Mouse (Mus musculus) cerebellum, postnatal 4 days (tissue): ENCODE results near the gene Immt.
"Not testable (repeated sequence)": the region's sequence is repeated elsewhere in the genome, so short reads cannot be mapped to it uniquely, and the experiment has no call there.

Source experiments
- DNase-seq, 2 experiments: peaks; one replicate each; pipeline ENCODE4 v3.0.0; 2022; ENCODE audit warnings: low spot score in 2 of 2, mixed read lengths in 1 of 2

The Immt gene

DNA sequence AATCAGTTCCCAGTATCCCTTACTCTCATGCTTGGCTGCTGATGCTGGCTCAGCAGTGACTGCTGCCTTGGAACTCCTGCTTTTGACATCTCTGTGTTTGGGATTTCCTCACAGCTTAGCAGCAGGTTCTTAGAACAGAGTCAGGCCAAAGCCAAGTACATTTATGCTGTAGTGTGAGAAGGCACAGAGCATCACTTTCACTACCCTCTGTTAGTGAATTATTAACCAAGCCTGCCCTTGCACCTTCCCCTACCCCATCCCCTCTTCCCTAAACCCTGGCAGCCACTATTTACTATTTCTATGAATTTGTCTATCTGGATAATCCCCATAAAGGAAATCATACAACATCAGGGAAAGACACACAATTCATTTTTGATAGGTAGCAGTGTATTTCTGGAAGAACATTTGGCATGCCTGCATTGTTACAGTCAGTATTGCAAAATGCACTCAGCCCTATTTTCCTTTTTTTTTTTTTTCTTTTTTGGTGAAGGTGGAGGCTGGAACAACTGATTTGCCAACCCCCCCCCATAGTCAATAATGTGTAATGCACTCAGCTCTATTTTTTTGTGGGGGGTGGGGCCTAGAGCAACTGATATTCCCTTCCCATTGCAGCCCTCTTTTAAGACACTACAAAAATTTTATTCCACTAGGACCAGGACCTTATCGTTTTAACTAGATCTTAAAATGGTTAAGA is 9.6 kb downstream of the Immt start:
- no peak for DNase-seq

DNA sequence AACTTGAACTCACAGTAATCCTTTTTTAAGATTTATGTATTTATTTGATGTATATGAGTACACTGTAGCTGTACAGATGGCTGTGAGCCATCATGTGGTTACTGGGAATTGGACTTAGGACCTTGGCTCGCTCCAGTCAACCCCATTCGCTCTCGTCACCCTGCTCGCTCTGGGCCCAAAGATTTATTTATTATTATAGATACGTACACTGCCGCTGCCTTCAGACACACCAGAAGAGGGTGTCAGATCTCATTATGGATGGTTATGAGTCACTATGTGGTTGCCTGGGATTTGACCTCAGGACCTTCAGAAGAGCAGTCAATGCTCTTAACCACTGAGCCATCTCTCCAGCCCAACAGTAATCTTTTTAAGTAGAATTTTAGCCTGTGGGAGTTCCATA is 15.8 kb downstream of the Immt start:
- not testable (repeated sequence) for DNase-seq

DNA sequence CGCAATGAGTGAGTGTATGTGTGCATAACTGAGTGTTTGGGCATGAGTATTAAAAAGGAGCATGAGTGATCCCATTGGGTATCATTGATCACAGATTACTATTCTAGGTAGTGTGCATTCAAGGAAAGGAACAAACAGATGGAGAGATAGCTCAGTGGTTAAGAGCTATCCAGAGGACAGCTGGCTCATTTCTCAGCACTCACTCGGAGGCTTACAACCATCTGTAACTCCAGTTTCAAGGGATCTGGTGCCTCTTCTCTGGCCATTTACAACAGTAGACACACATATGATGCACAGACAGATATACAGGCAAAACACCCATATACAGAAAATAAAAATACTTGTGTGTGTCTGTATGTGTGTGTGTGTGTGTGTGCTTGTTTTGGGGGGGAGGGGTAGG is 36.6 kb downstream of the Immt start:
- no peak for DNase-seq

DNA sequence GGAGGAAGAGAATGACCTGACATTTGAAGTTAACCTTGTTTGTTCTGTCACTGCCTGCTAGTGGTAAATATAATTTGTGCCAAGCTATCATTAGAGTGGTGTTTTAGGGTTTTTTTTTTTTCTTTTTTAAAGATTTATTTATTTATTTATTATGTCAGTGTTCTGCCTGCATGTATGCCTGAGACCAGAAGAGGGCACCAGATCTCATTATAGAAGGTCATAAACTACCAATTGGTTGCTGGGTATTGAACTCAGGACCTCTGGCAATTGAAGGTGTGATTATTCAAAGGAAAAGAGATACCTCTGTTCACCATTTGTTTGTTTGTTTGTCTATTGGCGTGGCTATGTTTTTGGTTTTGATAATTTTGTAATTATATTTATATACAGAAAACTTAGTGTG is 37.7 kb downstream of the Immt start:
- no peak for DNase-seq

DNA sequence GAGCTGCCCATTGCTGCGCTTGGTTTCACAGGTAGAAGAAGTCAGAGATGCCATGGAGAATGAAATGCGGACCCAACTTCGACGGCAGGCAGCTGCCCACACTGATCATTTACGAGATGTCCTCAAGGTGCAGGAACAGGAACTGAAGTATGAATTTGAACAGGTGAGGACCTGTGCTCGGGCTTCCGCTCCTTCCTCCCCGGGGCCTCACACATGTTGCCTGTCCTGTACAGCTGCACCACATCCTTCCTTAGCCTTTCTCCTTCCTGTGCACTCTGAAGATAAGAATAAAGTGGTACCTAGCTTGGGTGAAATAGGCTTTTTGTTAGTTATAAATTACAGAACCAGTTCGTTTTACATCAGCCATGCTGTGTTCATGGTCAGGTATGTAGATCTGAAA is 40.3 kb downstream of the Immt start:
- DNase-seq: no peak

DNA sequence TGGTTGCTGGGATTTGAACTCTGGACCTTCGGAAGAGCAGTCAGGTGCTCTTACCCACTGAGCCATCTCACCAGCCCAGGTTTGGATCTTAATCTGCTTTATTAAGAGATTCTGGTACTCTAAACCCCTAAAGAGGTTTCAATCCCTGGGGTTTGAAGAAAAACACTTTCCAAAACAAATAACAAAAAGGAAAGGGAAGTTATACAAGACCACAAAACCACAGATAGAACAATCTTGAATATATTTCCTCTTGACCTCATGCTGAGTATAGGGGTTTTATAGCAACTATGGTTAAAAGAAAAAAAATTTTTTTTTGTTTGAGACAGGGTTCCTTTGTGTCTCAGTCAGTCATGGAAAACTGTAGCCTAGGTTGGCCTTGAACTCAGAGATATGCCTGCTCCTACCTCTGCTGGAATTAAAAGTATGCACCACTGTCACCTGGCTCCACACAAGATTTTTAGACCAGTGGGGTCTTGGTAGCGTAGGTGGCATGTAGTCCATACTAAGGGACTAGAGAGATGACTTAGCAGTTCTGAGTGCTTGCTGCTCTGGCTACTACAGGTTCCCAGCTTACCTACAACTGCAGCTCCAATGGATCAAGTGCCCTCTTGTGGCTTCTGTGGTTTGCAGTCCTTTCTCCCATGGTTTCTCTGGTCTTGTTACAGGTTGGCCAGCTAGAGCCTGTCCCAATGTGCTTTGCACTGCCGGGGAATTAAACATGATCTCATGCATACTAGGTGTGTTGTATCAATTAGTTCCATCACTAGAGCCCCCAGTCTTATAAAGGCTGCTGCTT is 47.0 kb downstream of the Immt start:
- no peak for DNase-seq

DNA sequence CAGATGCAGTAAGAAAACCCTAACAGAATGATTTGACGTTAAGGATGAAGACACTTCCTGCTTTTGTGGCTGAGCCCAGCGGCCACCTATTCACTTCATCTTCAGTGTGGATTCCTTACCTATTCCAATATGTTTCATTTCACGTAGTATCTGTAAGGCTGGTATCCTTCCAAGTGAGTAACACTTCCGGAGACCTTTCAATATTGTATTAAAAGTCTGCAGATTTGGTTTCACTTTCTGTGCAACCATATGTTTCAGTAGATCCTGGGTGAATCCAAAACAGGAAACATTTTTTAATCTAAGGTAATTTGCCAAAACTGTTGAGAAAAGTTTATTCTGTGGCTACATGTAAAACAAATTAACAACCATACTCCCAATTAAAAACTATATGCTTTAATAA is 62.1 kb downstream of the Immt start:
- no peak for DNase-seq

DNA sequence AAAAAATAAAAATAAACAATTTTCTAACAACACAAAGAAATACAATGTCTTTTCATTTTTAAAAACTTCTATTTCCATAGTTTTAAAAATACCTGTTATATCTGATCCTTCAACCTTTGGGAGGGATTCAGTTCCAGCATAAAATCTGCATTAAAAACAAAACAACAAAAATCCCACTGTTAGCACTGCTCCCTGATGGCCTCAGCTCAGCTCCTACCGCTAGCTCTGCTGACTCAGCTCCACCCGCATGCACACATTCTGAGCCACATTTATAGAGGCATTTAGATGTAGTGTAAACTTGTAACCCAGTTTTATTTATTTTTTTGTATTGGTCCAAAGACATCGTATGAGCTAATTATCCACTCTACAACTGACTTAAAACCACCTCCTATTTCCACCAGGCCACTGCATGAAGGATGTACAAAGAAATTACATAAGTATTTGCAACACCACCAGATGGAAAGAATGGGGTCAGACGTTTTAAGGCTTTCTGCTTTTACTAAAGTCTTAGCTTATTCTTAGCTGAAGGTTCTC is 76.6 kb downstream of the Immt start:
- DNase-seq: no peak

DNA sequence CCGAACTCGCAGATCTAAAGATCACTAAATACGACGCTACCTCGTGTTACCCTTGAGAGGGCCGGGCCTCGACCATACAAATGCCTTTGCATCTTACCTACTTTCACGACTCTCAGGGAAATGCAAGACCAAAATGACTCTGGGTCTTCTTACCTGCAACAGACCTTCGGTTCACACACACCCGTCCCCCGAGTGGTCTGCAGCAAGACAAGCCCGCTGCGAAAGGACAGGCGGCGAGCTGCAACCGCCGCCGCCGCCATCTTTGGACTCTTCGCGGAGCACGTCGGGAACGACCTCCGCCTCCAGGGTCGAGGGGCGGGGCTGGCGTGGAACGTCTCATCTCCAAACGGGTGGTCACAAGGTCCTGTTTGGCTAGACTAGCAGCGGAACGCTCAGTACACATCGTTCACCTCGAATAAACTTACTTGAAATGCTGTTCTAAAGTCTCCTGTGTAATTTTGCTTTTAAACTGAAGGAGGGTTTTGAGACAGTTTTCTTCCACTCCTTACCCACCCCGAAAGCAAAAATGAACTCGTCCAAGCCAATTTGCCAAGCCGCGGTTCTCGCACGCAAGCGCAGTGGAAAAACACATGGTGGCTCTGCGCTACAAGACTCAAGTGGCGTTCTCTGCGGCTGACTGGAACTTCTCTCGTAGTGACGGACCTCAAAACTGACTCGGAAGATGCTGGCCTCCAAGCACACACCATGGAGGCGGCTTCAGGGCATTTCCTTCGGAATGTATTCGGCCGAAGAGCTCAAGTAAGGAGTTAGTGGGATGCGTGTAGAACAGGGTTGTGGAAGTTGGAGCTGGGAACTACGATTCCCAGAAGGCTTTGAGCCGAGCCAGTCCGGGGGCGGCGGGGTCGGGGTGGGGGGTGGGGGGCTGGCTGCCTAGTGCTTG is 77.6 kb downstream of the Immt start, which contains the start of the genes Ptcd3 and Polr1a:
Ptcd3 (minus strand) TSS at position 270 of the 901 bp plus-strand sequence.
Polr1a (plus strand) TSS at position 573 of the 901 bp plus-strand sequence.
- DNase-seq: peak; percentile 79 to 90

DNA sequence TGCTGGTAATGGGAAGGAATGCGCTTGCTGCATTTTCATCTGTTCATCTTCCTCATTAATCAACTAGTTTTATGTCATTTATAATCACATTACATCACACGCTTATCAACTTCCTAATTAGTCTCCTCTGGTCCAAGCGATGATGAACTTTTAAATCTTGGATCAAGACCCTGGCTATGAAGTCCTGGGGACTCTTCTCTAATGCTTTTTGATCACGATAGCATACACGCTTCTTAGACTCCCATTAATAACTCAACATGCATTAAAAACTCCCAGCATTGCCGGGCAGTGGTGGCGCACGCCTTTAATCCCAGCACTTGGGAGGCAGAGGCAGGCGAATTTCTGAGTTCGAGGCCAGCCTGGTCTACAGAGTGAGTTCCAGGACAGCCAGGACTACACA is 78.3 kb downstream of the Immt start:
- DNase-seq: no peak

DNA sequence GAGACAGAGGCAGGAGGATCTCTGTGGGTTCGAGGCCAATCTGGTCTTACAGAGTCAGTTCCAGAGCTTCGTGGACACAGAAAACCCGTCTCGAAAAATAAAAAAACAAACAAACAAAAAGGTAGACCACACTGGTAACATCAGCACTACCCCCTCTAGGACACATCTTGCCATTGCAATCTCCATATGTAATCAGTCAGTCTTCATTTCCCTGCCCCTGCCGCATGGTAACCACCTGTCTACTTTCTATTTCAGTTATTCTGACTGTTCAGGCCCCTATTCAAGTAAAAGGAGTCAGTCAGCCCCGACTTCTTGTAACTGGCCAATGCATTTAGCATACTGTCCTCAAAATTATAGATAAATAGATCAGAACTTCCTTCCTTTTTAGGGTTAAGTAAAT is 78.7 kb downstream of the Immt start:
- no peak for DNase-seq

DNA sequence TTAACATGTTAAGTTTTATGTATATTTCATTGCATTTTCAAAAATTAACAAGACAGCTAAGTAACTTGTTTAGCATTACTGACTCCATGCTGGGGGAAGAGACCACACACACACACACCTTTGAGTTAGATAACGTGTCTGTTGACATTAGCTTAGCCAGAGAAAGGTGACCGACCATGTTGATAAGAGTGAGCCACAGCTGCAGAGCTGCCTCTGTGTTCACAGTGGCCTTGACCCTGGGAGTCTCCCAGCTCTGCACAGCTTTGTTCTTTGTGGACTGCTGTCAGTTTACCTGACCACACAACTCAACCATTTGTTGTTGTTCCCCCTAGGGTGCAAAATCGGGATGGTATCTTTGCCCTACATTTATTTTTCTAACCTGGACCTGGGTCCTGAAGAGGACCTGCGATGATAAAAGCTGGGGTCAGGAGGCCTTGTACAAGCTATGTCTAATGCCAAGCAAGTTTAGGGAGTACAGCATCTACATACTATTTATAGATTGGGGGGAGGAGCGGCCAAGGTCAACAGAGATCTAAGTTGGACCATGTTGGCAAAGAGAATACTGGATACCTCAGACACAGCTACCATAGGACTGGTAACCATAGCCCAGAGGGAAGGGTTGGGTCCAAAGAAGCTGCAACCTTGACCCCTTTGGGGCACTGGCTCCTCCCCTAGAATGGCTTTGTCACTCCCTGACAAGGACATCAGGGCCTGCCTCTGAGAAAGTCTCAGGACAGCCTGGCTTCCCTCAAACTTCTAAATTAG is 80.7 kb downstream of the Immt start:
- DNase-seq: no peak

DNA sequence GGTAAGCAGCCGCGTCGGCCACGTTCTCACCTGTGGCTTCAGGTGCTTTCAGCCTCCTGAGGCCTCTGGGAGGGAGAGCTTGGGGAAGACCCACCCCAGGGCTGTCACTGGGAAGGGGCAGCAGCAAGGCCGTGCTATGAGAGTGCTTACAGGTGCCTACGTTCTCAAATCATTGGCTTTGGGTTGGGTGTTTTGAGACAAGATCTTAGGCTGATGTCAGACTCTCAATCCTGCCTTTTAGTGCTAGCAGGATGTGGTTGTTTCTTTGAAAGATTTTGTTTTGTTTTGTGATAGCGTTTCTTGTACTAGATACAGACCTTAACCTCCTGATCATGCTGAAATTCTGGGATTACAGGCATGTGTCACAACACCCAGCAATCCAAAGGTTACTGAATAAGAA is 89.6 kb downstream of the Immt start:
- no peak for DNase-seq

DNA sequence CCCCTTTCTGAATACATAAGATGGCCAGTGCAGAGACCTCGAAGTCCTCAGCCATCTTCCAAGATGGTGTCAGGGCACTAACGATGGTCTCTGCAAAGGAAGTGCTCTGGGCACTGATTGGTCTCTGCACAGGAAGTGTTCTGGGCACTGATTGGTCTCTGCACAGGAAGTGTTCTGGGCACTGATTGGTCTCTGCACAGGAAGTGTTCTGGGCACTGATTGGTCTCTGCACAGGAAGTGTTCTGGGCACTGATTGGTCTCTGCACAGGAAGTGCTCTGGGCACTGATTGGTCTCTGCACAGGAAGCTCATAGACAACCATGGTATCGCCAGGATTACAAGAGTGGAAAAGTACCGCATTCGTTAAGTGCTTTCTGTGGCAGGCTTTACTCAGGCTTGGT is 94.1 kb downstream of the Immt start:
- DNase-seq: not testable (repeated sequence)
